Mouse (Mus musculus): ENCODE data around the gene Nfkb1.

Nfkb1 gene

GRCm38 (mm10) chr3:135630430-135631095 lies 60.8 kb downstream of the Nfkb1 start:
- DNase-seq (ENCODE audit: low spot score): no peak

GRCm38 (mm10) chr3:135629830-135630355 lies 61.5 kb downstream of the Nfkb1 start:
- no peak for DNase-seq (ENCODE audit: low spot score)

- no peak for DNase-seq (ENCODE audit: low spot score)
These were observed 62.6 kb downstream of the Nfkb1 start for GRCm38 (mm10) chr3:135628706-135629169.

- DNase-seq (ENCODE audit: low spot score): no peak
These were observed 63.2 kb downstream of the Nfkb1 start for GRCm38 (mm10) chr3:135628000-135628705.

GRCm38 (mm10) chr3:135625290-135625689 lies 66.1 kb downstream of the Nfkb1 start:
- DNase-seq (ENCODE audit: low spot score): no peak

GRCm38 (mm10) chr3:135616730-135617129 lies 74.6 kb downstream of the Nfkb1 start:
- no peak for DNase-seq (ENCODE audit: low spot score)

- DNase-seq (ENCODE audit: low spot score): no peak
These were observed 77.0 kb downstream of the Nfkb1 start for GRCm38 (mm10) chr3:135614376-135614775.

GRCm38 (mm10) chr3:135610221-135610620 lies 81.1 kb downstream of the Nfkb1 start:
- no peak for DNase-seq (ENCODE audit: low spot score)

GRCm38 (mm10) chr3:135607660-135608473 lies 83.5 kb downstream of the Nfkb1 start:
- no peak for DNase-seq (ENCODE audit: low spot score)

- DNase-seq (ENCODE audit: low spot score): no peak
These were observed 84.3 kb downstream of the Nfkb1 start for GRCm38 (mm10) chr3:135607021-135607420.

- DNase-seq (ENCODE audit: low spot score): no peak
These were observed 84.8 kb downstream of the Nfkb1 start for GRCm38 (mm10) chr3:135606592-135606991.

GRCm38 (mm10) chr3:135605474-135605873 lies 85.9 kb downstream of the Nfkb1 start:
- no peak for DNase-seq (ENCODE audit: low spot score)

GRCm38 (mm10) chr3:135604626-135605417 lies 86.5 kb downstream of the Nfkb1 start:
- no peak for DNase-seq (ENCODE audit: low spot score)

- no peak for DNase-seq (ENCODE audit: low spot score)
These were observed 88.6 kb downstream of the Nfkb1 start for GRCm38 (mm10) chr3:135602731-135603130.

GRCm38 (mm10) chr3:135598355-135598754 lies 93.0 kb downstream of the Nfkb1 start:
- DNase-seq (ENCODE audit: low spot score): no peak

- no peak for DNase-seq (ENCODE audit: low spot score)
These were observed 94.3 kb downstream of the Nfkb1 start for GRCm38 (mm10) chr3:135597014-135597413.

- no peak for DNase-seq (ENCODE audit: low spot score)
These were observed 97.0 kb downstream of the Nfkb1 start for GRCm38 (mm10) chr3:135594238-135594917.

- no peak for DNase-seq (ENCODE audit: low spot score)
These were observed 99.3 kb downstream of the Nfkb1 start for GRCm38 (mm10) chr3:135592011-135592410.

GRCm38 (mm10) chr3:135591376-135591775 lies 100.0 kb downstream of the Nfkb1 start:
- no peak for DNase-seq (ENCODE audit: low spot score)

- peak; percentile 50 for DNase-seq (ENCODE audit: low spot score)
These were observed 100.9 kb downstream of the Nfkb1 start for GRCm38 (mm10) chr3:135590471-135590870.

- DNase-seq (ENCODE audit: low spot score): no peak
These were observed 104.9 kb downstream of the Nfkb1 start for GRCm38 (mm10) chr3:135586471-135586880.
